Mouse (Mus musculus) testis, adult 10 weeks (tissue): ENCODE data around the gene Ltf. TPM values are rescaled to one million over a fixed set of nuclear protein-coding genes. Genes with fewer than 3 reads are reported as not detected.

Source experiments
- polyA plus RNA-seq: library from polyadenylated mRNA; stranded (reverse); fragments of 350-450 nt; fragmentation: Illumina TruSeq; extraction: RNeasy Lipid Tissue Mini Kit (QIAGEN cat#74804); gene quantifications from one replicate; pipeline ENCODE4 v1.2.3, GENCODE M21; 2014; ENCODE audit warnings: low read depth, low replicate concordance

The Ltf gene
- polyA plus RNA-seq, result 0.38 TPM

DNA sequence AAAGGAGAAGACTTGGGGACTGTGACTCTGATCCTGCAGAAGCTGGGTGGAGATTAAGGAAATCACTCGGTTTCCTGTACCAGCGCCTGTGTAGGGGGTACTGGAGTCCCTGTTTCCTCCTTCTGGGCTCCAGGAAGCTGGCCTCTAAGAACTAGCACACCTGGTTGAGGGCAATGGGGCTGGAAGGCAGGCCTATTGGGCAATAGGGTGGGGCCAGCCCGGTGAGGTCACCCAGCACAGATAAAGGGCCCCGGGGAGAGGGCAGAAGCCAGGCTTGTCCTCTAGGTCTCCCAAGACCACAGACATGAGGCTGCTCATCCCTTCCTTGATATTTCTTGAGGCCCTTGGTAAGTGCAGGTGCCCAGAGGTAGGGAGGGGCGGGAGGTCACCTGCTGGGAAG is at the start of gene Ltf:
Gene Ltf, plus strand, starts transcription at position 250 of the 400 bp plus-strand sequence.

DNA sequence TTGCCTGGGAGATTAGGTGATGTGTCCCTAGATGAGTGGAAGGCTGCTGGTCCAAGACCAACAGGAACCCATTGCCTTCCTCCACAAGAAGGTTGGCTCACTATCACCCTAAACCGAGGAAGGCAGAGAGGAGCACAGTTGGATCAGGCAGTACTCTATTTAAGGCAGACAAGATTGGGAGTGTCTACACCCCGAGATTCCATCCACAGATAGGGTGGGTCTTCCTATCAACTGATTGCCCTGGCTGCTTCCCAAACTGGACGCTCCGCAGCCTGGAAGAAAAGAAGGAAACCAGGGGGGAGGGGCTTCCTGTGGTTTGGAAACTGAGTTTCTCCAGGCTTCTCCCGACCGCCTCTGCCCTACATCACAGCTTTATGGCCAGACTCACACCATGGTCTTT is 28.9 kb upstream of the Ltf start, which contains the start of gene Rtp3:
Gene Rtp3, minus strand, starts transcription at position 380 of the 400 bp plus-strand sequence.

DNA sequence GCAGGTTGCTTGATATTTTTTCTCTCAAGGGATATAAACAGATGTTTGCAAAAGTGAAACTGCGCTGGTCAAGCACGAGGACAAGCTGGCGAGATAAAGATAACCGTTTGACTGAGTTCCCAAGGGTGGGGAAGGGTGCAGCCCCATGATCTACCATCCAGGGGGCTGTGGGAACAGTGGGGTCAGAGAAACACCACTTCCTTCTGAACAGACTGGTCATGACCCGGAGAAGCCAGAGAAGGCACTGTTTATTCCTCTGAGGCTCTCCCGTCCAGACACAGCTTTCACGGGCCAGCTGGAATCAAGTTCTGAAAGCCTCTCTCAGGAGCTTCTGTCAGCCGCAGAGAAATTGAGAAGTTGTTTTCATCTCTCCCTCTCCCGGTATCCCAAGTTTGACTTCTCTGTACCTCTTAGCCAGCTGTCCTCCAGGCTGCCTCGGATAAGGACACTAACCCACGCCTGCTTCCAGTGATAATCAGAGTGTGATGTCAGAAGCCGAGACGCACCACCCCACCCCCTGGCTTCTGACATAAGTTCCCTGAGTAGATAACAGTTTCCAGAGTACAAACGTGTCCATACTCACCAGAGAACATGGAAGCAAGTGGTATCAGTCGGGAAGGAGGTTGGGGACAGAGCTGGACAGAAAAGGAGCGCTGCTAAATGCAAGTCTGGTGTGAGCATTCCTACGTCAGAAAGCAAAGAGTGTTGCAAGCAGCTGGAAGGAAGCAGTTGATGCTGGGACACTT is 37.9 kb downstream of the Ltf start, which contains the start of gene Ccrl2:
Gene Ccrl2, minus strand, starts transcription at position 722 of the 746 bp plus-strand sequence.

Other genes with a start within 250 kb of the Ltf start
- gene Prss42, start 221.1 kb upstream of the Ltf start, polyA plus RNA-seq, result 31.9 TPM
- 11.8 TPM for gene Prss44, start 205.3 kb upstream of the Ltf start, polyA plus RNA-seq
- 7.0 TPM for gene Prss43, start 192.6 kb upstream of the Ltf start, polyA plus RNA-seq
- gene Prss45, start 184.7 kb upstream of the Ltf start, polyA plus RNA-seq, result 6.0 TPM
- gene Prss46, start 174.8 kb upstream of the Ltf start, polyA plus RNA-seq, result 21.8 TPM
- gene Prss50, start 161.3 kb upstream of the Ltf start, polyA plus RNA-seq, result 5.6 TPM
- gene Als2cl, start 139.4 kb upstream of the Ltf start, polyA plus RNA-seq, result 0.70 TPM
- gene Tmie, start 139.2 kb upstream of the Ltf start, polyA plus RNA-seq, result 1.7 TPM
- gene Fam240a, start 102.4 kb upstream of the Ltf start, polyA plus RNA-seq, result not detected
- gene Tdgf1, start 73.1 kb upstream of the Ltf start, polyA plus RNA-seq, result 0.41 TPM
- 0.94 TPM for gene Lrrc2, start 67.7 kb upstream of the Ltf start, polyA plus RNA-seq
- gene Rtp3, start 28.7 kb upstream of the Ltf start, polyA plus RNA-seq, result 0.31 TPM
- gene Ccrl2, start 38.2 kb downstream of the Ltf start, polyA plus RNA-seq, result 0.22 TPM
- gene Lrrfip2, start 98.3 kb downstream of the Ltf start, polyA plus RNA-seq, result 469 TPM